Mouse (Mus musculus) G1E (cell line): ENCODE data around the gene Tarbp1. TPM values are rescaled to one million over a fixed set of nuclear protein-coding genes. Genes with fewer than 3 reads are reported as not detected.
A peak's percentile ranks its signal among the peaks of the same experiment; 100 is the strongest.

Experiments used
- ATAC-seq: 2 replicates; pipeline ENCODE4 v1.8.0; 2016; ENCODE audit warnings: mild to moderate bottlenecking; ENCODE audit not compliant: insufficient number of reproducible peaks, poor library complexity, low FRiP score, severe bottlenecking; ENCODE audit errors: extremely low read depth
- DNase-seq: peaks from one replicate; pipeline ENCODE4 v3.0.0; 2012; ENCODE audit warnings: low spot score
- H3K27me3 ChIP-seq: 2 replicates; pipeline ENCODE4 v1.6.1; 2012; ENCODE audit warnings: mild to moderate bottlenecking, low read length, inconsistent platforms; ENCODE audit not compliant: insufficient read depth
- H3K36me3 ChIP-seq: replicated peaks from 2 replicates; pipeline ENCODE3; 2012; ENCODE audit warnings: mild to moderate bottlenecking, inconsistent platforms
- H3K4me1 ChIP-seq: 2 replicates; pipeline ENCODE4 v1.6.1; 2012; ENCODE audit warnings: low read depth, low read length, inconsistent platforms, mixed read lengths; ENCODE audit not compliant: insufficient read depth
- H3K4me3 ChIP-seq: 2 replicates; pipeline ENCODE4 v1.5.1; 2012; ENCODE audit warnings: low read depth, mild to moderate bottlenecking, inconsistent platforms, low read length, moderate library complexity, mixed read lengths
- H3K9me3 ChIP-seq: replicated peaks from 2 replicates; pipeline ENCODE4 v1.6.1; 2012; ENCODE audit warnings: inconsistent platforms
- CTCF ChIP-seq: IDR thresholded peaks from 2 replicates; pipeline ENCODE4 v1.5.1; 2012; ENCODE audit warnings: low read depth, low read length, inconsistent platforms, mixed read lengths
- GATA1 ChIP-seq: IDR thresholded peaks from 2 replicates; pipeline ENCODE4 v1.6.1; 2012; ENCODE audit warnings: borderline replicate concordance, low read length, inconsistent platforms, mixed read lengths
- GATA2 ChIP-seq: IDR thresholded peaks from 2 replicates; pipeline ENCODE4 v1.6.1; 2012; ENCODE audit warnings: low read depth, low read length, inconsistent platforms, borderline replicate concordance
- POLR2AphosphoS5 ChIP-seq: IDR thresholded peaks from 2 replicates; pipeline ENCODE4 v1.6.1; 2012; ENCODE audit warnings: low read depth, low read length, inconsistent platforms; ENCODE audit not compliant: insufficient replicate concordance
- TAL1 ChIP-seq: conservative IDR thresholded peaks from 2 replicates; pipeline ENCODE4 v1.6.1; 2012; ENCODE audit warnings: low read depth, low read length, inconsistent platforms, mixed read lengths
- polyA plus RNA-seq: library from polyadenylated mRNA; stranded (reverse); fragments of >175 nt; gene quantifications from 2 replicates; pipeline ENCODE4 v1.2.3, GENCODE M21; 2012
- total RNA-seq, 2 experiments: library from RNA; stranded (forward) in 1 of 2; stranded (reverse) in 1 of 2; fragments of 200-1000 nt in 1 of 2; fragments of >200 nt in 1 of 2; fragmentation: Nextera tagmentation in 1 of 2; gene quantifications; 2 replicates each; pipeline ENCODE4 v1.2.3; 2014 to 2017

The Tarbp1 gene
- total and polyA plus RNA-seq, 3 experiments, result 1.4 to 1.8 (median 1.7) TPM

DNA sequence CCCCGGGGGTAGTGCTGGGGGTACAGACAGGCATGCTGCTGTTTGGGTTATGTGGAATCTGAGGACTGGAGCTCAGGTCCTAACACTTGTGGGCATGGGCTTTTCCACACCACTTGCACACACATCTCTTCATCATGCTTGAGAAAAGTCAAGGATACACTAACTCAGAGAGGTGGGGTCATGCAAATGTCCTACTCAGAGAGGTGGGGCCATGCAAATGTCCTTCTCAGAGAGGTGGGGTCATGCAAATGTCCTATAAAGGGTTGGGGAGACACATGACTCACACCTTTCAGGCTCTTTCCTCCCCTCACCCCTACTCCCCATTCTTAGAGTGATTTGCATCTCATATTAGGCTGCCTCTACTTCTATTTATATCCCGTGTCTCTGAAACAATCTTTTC lies 27.9 kb upstream of the Tarbp1 start:
- Histone ChIP-seq H3K27me3 (peaks cover 12% of the 10 kb centered on the region), H3K4me3 (no peak overlapping the region), H3K9me3 (no peaks in the 10 kb centered on the region), H3K36me3 (no peaks in the 10 kb centered on the region), H3K4me1 (peaks cover 5% of the 10 kb centered on the region)
- TF ChIP-seq CTCF (no peak), TAL1 (no peak), GATA2 (no peak), POLR2AphosphoS5 (no peak), GATA1 (no peak)
- DNase-seq (no peak), ATAC-seq (no peak)

DNA sequence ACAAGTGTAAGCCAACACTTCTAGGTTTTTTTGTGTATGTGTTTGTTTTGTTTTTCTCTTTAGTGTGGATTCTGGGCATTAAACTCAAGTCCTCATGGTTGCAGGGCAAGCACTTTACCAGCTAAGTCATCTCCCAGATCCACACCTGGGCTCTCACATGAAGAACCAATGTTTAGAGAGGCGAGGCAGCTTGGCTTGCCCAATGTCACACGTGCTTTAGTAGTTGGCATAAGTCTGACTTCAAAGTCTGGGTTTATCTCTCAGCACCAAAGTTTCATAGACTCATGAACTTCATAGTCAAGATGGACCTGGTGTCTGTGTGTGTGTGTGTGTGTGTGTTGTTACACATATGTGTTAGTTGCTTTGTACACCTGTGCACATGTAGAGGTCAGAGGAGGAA lies 24.5 kb upstream of the Tarbp1 start:
- H3K4me1 ChIP-seq, result peaks cover 20% of the 10 kb centered on the region
- H3K4me3 ChIP-seq, result no peak overlapping the region
- TF ChIP-seq GATA2, result no peak
- TF ChIP-seq POLR2AphosphoS5, result no peak
- no peak for TF ChIP-seq CTCF
- no peak for TF ChIP-seq GATA1
- no peak for TF ChIP-seq TAL1
- ATAC-seq (no peak), DNase-seq (no peak)
- peaks cover 7% of the 10 kb centered on the region for H3K27me3 ChIP-seq
- no peaks in the 10 kb centered on the region for H3K9me3 ChIP-seq
- no peaks in the 10 kb centered on the region for H3K36me3 ChIP-seq

DNA sequence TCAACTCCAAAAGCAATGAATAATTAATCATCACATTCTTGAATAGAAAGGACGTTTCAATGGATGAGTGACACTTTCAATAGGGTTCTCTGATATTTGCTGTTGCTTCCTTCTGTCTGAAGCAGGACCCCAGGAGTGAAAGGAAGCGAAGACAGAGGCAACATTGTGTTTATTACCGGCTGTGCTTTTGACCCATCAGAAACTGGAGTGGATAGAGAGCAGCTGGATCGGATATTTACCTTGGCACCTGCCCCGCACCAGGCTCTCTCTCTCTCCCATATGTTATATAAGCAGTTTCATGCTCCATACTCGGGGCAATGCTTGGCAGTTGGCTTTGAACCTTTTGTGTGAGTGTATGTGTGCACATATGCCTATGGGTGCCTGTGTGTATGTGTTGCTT lies 23.6 kb upstream of the Tarbp1 start:
- Histone ChIP-seq H3K4me1 (peaks cover 20% of the 10 kb centered on the region), H3K27me3 (peaks cover 10% of the 10 kb centered on the region), H3K9me3 (no peaks in the 10 kb centered on the region), H3K36me3 (no peaks in the 10 kb centered on the region), H3K4me3 (no peak overlapping the region)
- DNase-seq (no peak), ATAC-seq (no peak)
- no peak for TF ChIP-seq POLR2AphosphoS5
- no peak for TF ChIP-seq TAL1
- no peak for TF ChIP-seq CTCF
- TF ChIP-seq GATA2, result no peak
- no peak for TF ChIP-seq GATA1

DNA sequence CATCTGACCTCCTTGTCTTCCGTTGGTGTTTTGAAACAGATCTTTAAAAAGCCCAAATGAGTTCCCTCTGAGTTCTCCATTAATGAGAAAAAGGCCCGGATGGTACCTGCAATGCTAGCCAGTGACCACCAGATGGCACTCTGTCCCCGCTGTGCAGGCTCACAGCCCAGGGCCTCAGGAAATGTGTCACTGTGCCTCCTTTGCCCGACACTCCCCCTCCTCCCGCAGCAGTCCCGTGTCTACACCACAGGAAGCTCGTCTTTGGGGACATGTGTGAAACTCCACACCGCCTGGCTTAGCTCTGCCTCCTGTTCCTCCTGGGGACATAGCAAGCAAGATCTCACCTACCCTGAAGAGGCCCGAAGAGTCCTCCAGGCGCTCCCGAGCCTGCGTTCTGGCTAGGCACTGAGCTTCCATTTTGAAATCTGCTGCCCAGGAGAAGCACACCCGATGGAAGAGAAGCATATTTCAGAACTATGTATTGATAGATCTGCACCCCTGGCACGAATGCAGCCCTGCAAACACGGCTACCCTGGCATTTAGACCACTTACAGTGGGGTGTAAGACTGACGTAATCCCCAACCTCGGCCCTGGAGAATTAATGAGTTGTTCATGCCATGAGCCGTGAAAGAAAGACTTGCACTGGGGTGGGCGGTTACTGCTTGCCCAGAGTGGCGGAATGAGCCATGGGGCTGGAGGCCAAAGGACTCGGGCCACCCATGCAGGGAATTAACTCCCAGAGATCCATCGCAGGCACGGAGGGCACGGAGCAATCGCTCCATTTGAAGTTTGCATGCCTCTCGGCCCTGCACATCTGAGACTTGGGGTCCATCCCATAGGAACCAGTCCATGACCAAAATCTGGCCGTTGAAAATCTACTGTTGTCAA lies 22.9 kb upstream of the Tarbp1 start:
- H3K9me3 ChIP-seq, result no peaks in the 10 kb centered on the region
- ATAC-seq (peak; percentile 74), DNase-seq (peak; percentile 78)
- no peak for TF ChIP-seq POLR2AphosphoS5
- TF ChIP-seq TAL1, result no peak
- TF ChIP-seq GATA1, result no peak
- peak; percentile 99 for TF ChIP-seq CTCF
- peak overlapping the region; percentile 42; the same call in 1 of the 2 replicates for H3K4me3 ChIP-seq
- peaks cover 10% of the 10 kb centered on the region for H3K27me3 ChIP-seq
- no peaks in the 10 kb centered on the region for H3K36me3 ChIP-seq
- peaks cover 20% of the 10 kb centered on the region for H3K4me1 ChIP-seq

DNA sequence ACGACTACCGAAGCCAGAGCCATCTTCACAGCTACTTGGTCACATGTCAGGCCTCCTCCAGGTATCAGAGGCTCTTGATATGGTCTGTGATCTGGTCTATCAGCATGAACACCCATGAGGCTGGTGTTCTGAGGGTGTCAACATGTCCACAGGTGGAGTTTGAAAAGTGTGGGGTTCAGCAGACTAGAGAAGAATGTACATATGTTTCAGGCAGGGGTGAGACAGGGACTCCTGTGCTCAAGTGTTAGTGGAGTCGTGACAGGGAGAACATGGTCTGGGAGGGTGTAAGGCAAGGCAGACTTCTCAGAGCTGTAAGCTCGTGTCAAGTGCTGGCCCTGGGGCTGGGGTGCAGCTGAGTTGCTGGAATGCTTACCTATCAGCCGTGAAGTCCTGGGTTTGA lies 22.1 kb upstream of the Tarbp1 start:
- Histone ChIP-seq H3K9me3 (no peaks in the 10 kb centered on the region), H3K27me3 (peaks cover 10% of the 10 kb centered on the region), H3K4me3 (no peak overlapping the region), H3K4me1 (peaks cover 20% of the 10 kb centered on the region), H3K36me3 (no peaks in the 10 kb centered on the region)
- ATAC-seq (no peak), DNase-seq (no peak)
- no peak for TF ChIP-seq POLR2AphosphoS5
- no peak for TF ChIP-seq TAL1
- TF ChIP-seq CTCF, result no peak
- no peak for TF ChIP-seq GATA1
- TF ChIP-seq GATA2, result no peak

DNA sequence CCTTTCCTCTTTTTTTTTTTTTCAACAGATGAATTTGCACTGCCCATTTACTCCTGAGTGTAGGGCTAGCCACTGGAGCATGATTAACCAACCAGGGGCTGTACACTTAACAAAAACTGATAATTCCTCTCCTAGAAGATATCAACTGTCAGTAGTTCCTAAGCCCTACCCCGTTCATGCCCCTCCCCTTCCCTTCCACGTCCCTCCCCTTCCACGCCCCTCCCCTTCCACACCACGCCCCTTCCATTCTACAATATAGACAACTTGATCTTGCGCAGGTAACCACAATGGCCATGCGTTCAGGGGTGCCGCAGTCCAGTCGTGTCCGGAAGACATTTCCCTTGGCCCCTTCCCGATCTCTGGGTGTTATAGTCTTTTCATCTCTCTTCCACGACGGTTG lies 20.6 kb upstream of the Tarbp1 start:
- Histone ChIP-seq H3K4me3 (no peak overlapping the region), H3K36me3 (no peaks in the 10 kb centered on the region), H3K9me3 (no peaks in the 10 kb centered on the region), H3K27me3 (peaks cover 8% of the 10 kb centered on the region), H3K4me1 (peaks cover 20% of the 10 kb centered on the region)
- ATAC-seq (no peak), DNase-seq (no peak)
- no peak for TF ChIP-seq CTCF
- TF ChIP-seq TAL1, result no peak
- no peak for TF ChIP-seq GATA2
